Mouse (Mus musculus): ENCODE measurements around the gene Wfikkn1.

Wfikkn1 gene
- long read RNA-seq, experiment 1, partial matches to known transcripts, result 0 of 1 reads
- long read RNA-seq, experiment 1, other reads (novel, unspliced or antisense), result 1 of 1 reads
- long read RNA-seq, experiment 2, result 0 reads

GRCm38 (mm10) chr17:25880196-25880910 is at the start of gene Wfikkn1:
TSS of gene Wfikkn1 (minus strand) at chr17:25880858.
- intact Hi-C loops (cut with DNase I), result loop anchor here (5.0 kb wide), 1 partner anchor 107 kb away; the partner anchor contains the start of gene Capn15

- intact Hi-C loops (cut with DNase I), result loop anchor here (5.0 kb wide), 1 partner anchor 33 kb away; no protein-coding TSS in a partner anchor
These were observed 44.7 kb upstream of the Wfikkn1 start for GRCm38 (mm10) chr17:25925348-25925747.

- intact Hi-C loops (cut with DNase I), result no loop called here
These were observed 41.5 kb upstream of the Wfikkn1 start for GRCm38 (mm10) chr17:25922120-25922519.

- intact Hi-C loops (cut with DNase I), result no loop called here
These were observed 39.4 kb upstream of the Wfikkn1 start for GRCm38 (mm10) chr17:25919786-25920642.

GRCm38 (mm10) chr17:25919144-25919785 is 38.6 kb upstream of the Wfikkn1 start, which contains the start of gene Rab40c:
TSS of gene Rab40c (minus strand) at chr17:25919727.
- intact Hi-C loops (cut with DNase I), result no loop called here

- intact Hi-C loops (cut with DNase I), result no loop called here
These were observed 37.5 kb upstream of the Wfikkn1 start for GRCm38 (mm10) chr17:25918037-25918750.

- intact Hi-C loops (cut with DNase I), result no loop called here
These were observed 36.4 kb upstream of the Wfikkn1 start for GRCm38 (mm10) chr17:25916931-25917647.

- intact Hi-C loops (cut with DNase I), result no loop called here
These were observed 33.6 kb upstream of the Wfikkn1 start for GRCm38 (mm10) chr17:25914295-25914694.

GRCm38 (mm10) chr17:25913877-25914275 is 33.2 kb upstream of the Wfikkn1 start:
- intact Hi-C loops (cut with DNase I), result no loop called here

GRCm38 (mm10) chr17:25913186-25913876 is 32.7 kb upstream of the Wfikkn1 start:
- intact Hi-C loops (cut with DNase I), result no loop called here

- intact Hi-C loops (cut with DNase I), result no loop called here
These were observed 31.2 kb upstream of the Wfikkn1 start for GRCm38 (mm10) chr17:25911816-25912215.

- intact Hi-C loops (cut with DNase I), result no loop called here
These were observed 27.0 kb upstream of the Wfikkn1 start for GRCm38 (mm10) chr17:25907640-25908039.

GRCm38 (mm10) chr17:25903061-25903460 is 22.4 kb upstream of the Wfikkn1 start:
- intact Hi-C loops (cut with DNase I), result no loop called here

GRCm38 (mm10) chr17:25900193-25900592 is 19.5 kb upstream of the Wfikkn1 start:
- intact Hi-C loops (cut with DNase I), result no loop called here

GRCm38 (mm10) chr17:25895891-25896290 is 15.2 kb upstream of the Wfikkn1 start:
- intact Hi-C loops (cut with DNase I), result loop anchor here (10.0 kb wide), 1 partner anchor 199 kb away; the partner anchor contains the start of genes Decr2 and Nme4

GRCm38 (mm10) chr17:25895415-25895814 is 14.8 kb upstream of the Wfikkn1 start:
- intact Hi-C loops (cut with DNase I), result loop anchor here (10.0 kb wide), 1 partner anchor 199 kb away; the partner anchor contains the start of genes Decr2 and Nme4

GRCm38 (mm10) chr17:25893975-25894617 is 13.4 kb upstream of the Wfikkn1 start:
- intact Hi-C loops (cut with DNase I), result loop anchor here (5.0 to 10.0 kb wide), 3 partner anchors 33 to 201 kb away; partner anchors contain the start of genes Decr2 and Nme4

- intact Hi-C loops (cut with DNase I), result no loop called here
These were observed 8.2 kb upstream of the Wfikkn1 start for GRCm38 (mm10) chr17:25888837-25889236.

GRCm38 (mm10) chr17:25887467-25887866 is 6.8 kb upstream of the Wfikkn1 start:
- intact Hi-C loops (cut with DNase I), result no loop called here
